Mouse (Mus musculus) MEL (cell line): ENCODE data around the gene Armc8. TPM values are rescaled to one million over a fixed set of nuclear protein-coding genes. Genes with fewer than 3 reads are reported as not detected.

ENCODE experiments used
- DNase-seq: peaks from one replicate; pipeline ENCODE4 v3.0.0; 2011; ENCODE audit warnings: low read depth, low spot score
- H3K27ac ChIP-seq: 2 replicates; pipeline ENCODE4 v1.5.1; 2012; ENCODE audit warnings: low read depth, mild to moderate bottlenecking, control low read depth, low read length, moderate library complexity; ENCODE audit not compliant: control insufficient read depth
- H3K27me3 ChIP-seq, 2 experiments: fragments of 150-350 bp in 1 of 2; sonication (generic) in 1 of 2; 2 replicates each; pipeline ENCODE4 v1.6.1; 2012; ENCODE audit warnings: low read length in 2 of 2, mild to moderate bottlenecking in 2 of 2, improper control_type of control experiment in 1 of 2, moderate library complexity in 1 of 2; ENCODE audit not compliant: insufficient read depth in 2 of 2, control insufficient read depth in 1 of 2
- H3K36me3 ChIP-seq, 2 experiments: 2 replicates each; pipeline ENCODE4 v1.6.1; 2012 to 2014; ENCODE audit warnings: low read length in 2 of 2, improper control_type of control experiment in 1 of 2, inconsistent platforms in 1 of 2, mild to moderate bottlenecking in 1 of 2; ENCODE audit not compliant: insufficient read depth in 2 of 2, control insufficient read depth in 1 of 2
- H3K4me1 ChIP-seq, 2 experiments: fragments of 150-350 bp in 1 of 2; sonication (generic) in 1 of 2; 2 replicates each; pipeline ENCODE4 v1.6.1; 2012; ENCODE audit warnings: low read length in 2 of 2, improper control_type of control experiment in 1 of 2, mild to moderate bottlenecking in 1 of 2; ENCODE audit not compliant: insufficient read depth in 2 of 2, control insufficient read depth in 1 of 2
- H3K4me3 ChIP-seq, 2 experiments: fragments of 150-350 bp in 1 of 2; sonication (generic) in 1 of 2; 2 replicates each; pipeline ENCODE4 v1.5.1; 2012; ENCODE audit warnings: low read depth in 2 of 2, low read length in 2 of 2, mild to moderate bottlenecking in 2 of 2, moderate library complexity in 2 of 2, control low read depth in 1 of 2, improper control_type of control experiment in 1 of 2; ENCODE audit not compliant: control insufficient read depth in 1 of 2, insufficient read depth in 1 of 2
- H3K79me2 ChIP-seq: 2 replicates; pipeline ENCODE4 v1.6.1; 2012; ENCODE audit warnings: mild to moderate bottlenecking, low read length, moderate library complexity; ENCODE audit not compliant: control insufficient read depth, poor library complexity, insufficient read depth
- H3K9ac ChIP-seq: 2 replicates; pipeline ENCODE4 v1.6.1; 2012; ENCODE audit warnings: low read depth, mild to moderate bottlenecking, control low read depth, low read length, moderate library complexity; ENCODE audit not compliant: control insufficient read depth, poor library complexity, severe bottlenecking
- H3K9me3 ChIP-seq: fragments of 150-350 bp; sonication (generic); replicated peaks from 2 replicates; pipeline ENCODE4 v1.6.1; 2012; ENCODE audit warnings: mild to moderate bottlenecking, low read length, improper control_type of control experiment, moderate library complexity; ENCODE audit not compliant: insufficient read depth
- CHD1 ChIP-seq: IDR thresholded peaks from 2 replicates; pipeline ENCODE4 v1.6.1; 2012; ENCODE audit warnings: low read depth, mild to moderate bottlenecking, inconsistent platforms, low read length, improper control_type of control experiment
- CHD2 ChIP-seq: IDR thresholded peaks from 2 replicates; pipeline ENCODE4 v1.6.1; 2011; ENCODE audit warnings: low read length, improper control_type of control experiment
- E2F4 ChIP-seq: IDR thresholded peaks from 2 replicates; pipeline ENCODE4 v1.6.1; 2011; ENCODE audit warnings: low read depth, low read length, improper control_type of control experiment, borderline replicate concordance
- EP300 ChIP-seq, 2 experiments: IDR thresholded peaks; 2 replicates each; pipeline ENCODE4 v1.6.1; 2011; ENCODE audit warnings: improper control_type of control experiment in 2 of 2, low read length in 2 of 2, low read depth in 1 of 2, mild to moderate bottlenecking in 1 of 2
- ETS1 ChIP-seq: IDR thresholded peaks from 2 replicates; pipeline ENCODE4 v1.6.1; 2012; ENCODE audit warnings: low read depth, mild to moderate bottlenecking, inconsistent platforms, low read length, improper control_type of control experiment, moderate library complexity
- GABPA ChIP-seq: IDR thresholded peaks from 2 replicates; pipeline ENCODE4 v1.6.1; 2012; ENCODE audit warnings: low read depth, mild to moderate bottlenecking, inconsistent platforms, low read length, improper control_type of control experiment, moderate library complexity
- GATA1 ChIP-seq: IDR thresholded peaks from 2 replicates; pipeline ENCODE4 v1.6.1; 2011; ENCODE audit warnings: low read depth, low read length, improper control_type of control experiment
- KAT2A ChIP-seq: conservative IDR thresholded peaks from 2 replicates; pipeline ENCODE4 v1.6.1; 2012; ENCODE audit warnings: low read depth, low read length, improper control_type of control experiment, inconsistent platforms
- MYB ChIP-seq: IDR thresholded peaks from 2 replicates; pipeline ENCODE4 v1.6.1; 2011; ENCODE audit warnings: mild to moderate bottlenecking, low read depth, low read length, improper control_type of control experiment
- NELFE ChIP-seq: IDR thresholded peaks from 2 replicates; pipeline ENCODE4 v1.6.1; 2011; ENCODE audit warnings: low read depth, low read length, improper control_type of control experiment
- POLR2AphosphoS2 ChIP-seq: IDR thresholded peaks from 2 replicates; pipeline ENCODE4 v1.6.1; 2011; ENCODE audit warnings: low read length, improper control_type of control experiment
- POLR2AphosphoS5 ChIP-seq: IDR thresholded peaks from 2 replicates; pipeline ENCODE4 v1.6.1; 2012; ENCODE audit warnings: low read depth, borderline replicate concordance, mild to moderate bottlenecking, inconsistent platforms, low read length, moderate library complexity, mixed read lengths
- TAL1 ChIP-seq: IDR thresholded peaks from 2 replicates; pipeline ENCODE4 v1.6.1; 2012; ENCODE audit warnings: mild to moderate bottlenecking, inconsistent platforms, low read length, moderate library complexity, mixed read lengths
- UBTF ChIP-seq: IDR thresholded peaks from 2 replicates; pipeline ENCODE4 v1.6.1; 2012; ENCODE audit warnings: low read depth, mild to moderate bottlenecking, inconsistent platforms, low read length, improper control_type of control experiment, moderate library complexity, borderline replicate concordance; ENCODE audit not compliant: insufficient read depth
- USF1 ChIP-seq: IDR thresholded peaks from 2 replicates; pipeline ENCODE4 v1.6.1; 2014; ENCODE audit warnings: low read depth, mild to moderate bottlenecking, inconsistent platforms, low read length, improper control_type of control experiment, moderate library complexity
- ZC3H11A ChIP-seq: IDR thresholded peaks from 2 replicates; pipeline ENCODE4 v1.6.1; 2012; ENCODE audit warnings: low read depth, mild to moderate bottlenecking, inconsistent platforms, low read length, improper control_type of control experiment
- ZNF384 ChIP-seq: IDR thresholded peaks from 2 replicates; pipeline ENCODE4 v1.6.1; 2012; ENCODE audit warnings: low read depth, mild to moderate bottlenecking, inconsistent platforms, low read length, improper control_type of control experiment
- polyA plus RNA-seq, 2 experiments: library from polyadenylated mRNA; stranded (reverse) in 1 of 2; unstranded in 1 of 2; fragments of >175 nt in 1 of 2; fragments of >200 nt in 1 of 2; gene quantifications; 2 replicates each; pipeline versions ENCODE4 v1.2.1 to v1.2.4; 2012; ENCODE audit warnings: low replicate concordance in 2 of 2, low read depth in 1 of 2; ENCODE audit not compliant: insufficient read length in 2 of 2, insufficient read depth in 1 of 2, missing spikeins in 1 of 2
- total RNA-seq: library from RNA; depleted of rRNA; stranded (reverse); fragments of 300-350 nt; gene quantifications from 2 replicates; pipeline ENCODE4 v1.2.3, GENCODE M21; 2012

Gene Armc8
- total and polyA plus RNA-seq, 3 experiments = 11.9 to 14.3 TPM; not detected in 1

DNA sequence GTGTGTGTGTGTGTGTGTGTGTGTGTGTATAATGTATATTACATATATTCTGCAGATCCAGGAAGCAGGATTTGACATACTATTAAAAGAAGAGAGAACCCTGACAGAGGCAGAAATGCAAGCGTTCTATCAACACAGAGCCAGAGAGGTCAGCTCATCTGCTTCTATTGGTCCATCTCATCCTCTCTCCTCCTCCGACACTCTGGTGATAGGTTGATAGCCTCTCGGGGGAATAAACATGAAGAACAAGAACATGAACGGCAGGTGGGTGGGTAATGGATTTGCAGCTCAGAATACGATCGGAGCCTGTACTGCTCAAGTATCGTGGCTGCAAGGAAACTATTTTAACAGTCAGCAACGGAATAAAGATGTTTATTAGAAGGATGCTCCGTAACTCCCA lies 100.1 kb downstream of the Armc8 start:
- Histone ChIP-seq H3K36me3 (peaks cover 0 to 4% of the 10 kb centered on the region in 2 experiments; a peak in 1 of 4 replicates), H3K4me3 (no peak overlapping the region), H3K27ac (no peak overlapping the region), H3K27me3 (no peaks in the 10 kb centered on the region)
- TF ChIP-seq POLR2AphosphoS2 = no peak
- TF ChIP-seq, all 39 proteins: peak for 0
- no peak for DNase-seq
- H3K4me1 ChIP-seq = peaks cover 5 to 13% of the 10 kb centered on the region in 2 experiments; a peak in 3 of 4 replicates
- H3K79me2 ChIP-seq = no peaks in the 10 kb centered on the region
- H3K9ac ChIP-seq = no peak overlapping the region
- H3K9me3 ChIP-seq = no peaks in the 10 kb centered on the region

DNA sequence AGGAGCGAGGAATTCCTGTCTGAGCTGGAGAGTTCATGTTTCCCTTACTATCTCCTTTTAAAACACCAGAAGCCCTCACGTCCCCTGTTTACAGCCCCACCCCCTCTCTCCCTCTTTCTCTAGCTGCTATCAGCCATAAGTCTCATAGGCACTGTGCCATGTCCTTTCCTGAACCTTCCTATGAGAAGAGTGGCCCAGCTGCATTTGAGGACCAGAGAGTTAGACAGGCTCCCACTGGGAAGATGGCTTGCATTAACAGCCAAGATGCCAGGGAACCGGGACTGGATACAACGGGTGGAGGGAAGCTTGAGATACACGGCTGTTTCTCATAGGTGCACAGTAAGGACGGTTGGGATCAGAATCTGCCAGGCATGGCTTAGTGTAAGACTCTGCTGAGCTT lies 103.8 kb downstream of the Armc8 start:
- Histone ChIP-seq H3K36me3 (no peaks in the 10 kb centered on the region; a peak in 1 of 4 replicates), H3K27ac (no peak overlapping the region), H3K9ac (no peak overlapping the region), H3K4me1 (peaks cover 0 to 14% of the 10 kb centered on the region in 2 experiments; a peak in 2 of 4 replicates), H3K4me3 (no peak overlapping the region), H3K9me3 (no peaks in the 10 kb centered on the region), H3K27me3 (no peaks in the 10 kb centered on the region), H3K79me2 (no peaks in the 10 kb centered on the region)
- TF ChIP-seq E2F4 (no peak), POLR2AphosphoS2 (no peak), EP300 (IDR thresholded peaks at IDR 0.05; ENCODE audit: low read depth in 1 of 2, low read length in 2 of 2) (no peak), ZNF384 (no peak), POLR2AphosphoS5 (no peak)
- DNase-seq = no peak

- H3K79me2 ChIP-seq = no peaks in the 10 kb centered on the region
- DNase-seq = no peak
- H3K9ac ChIP-seq = no peak overlapping the region
- H3K4me3 ChIP-seq = no peak overlapping the region
- peaks cover 0 to 8% of the 10 kb centered on the region in 2 experiments; a peak in 2 of 4 replicates for H3K4me1 ChIP-seq
- H3K27ac ChIP-seq = no peak overlapping the region
- H3K9me3 ChIP-seq = no peaks in the 10 kb centered on the region
- TF ChIP-seq ETS1 = no peak
- TF ChIP-seq UBTF = no peak
- TF ChIP-seq CHD2 = no peak
- TF ChIP-seq POLR2AphosphoS2 = no peak
- TF ChIP-seq USF1 = no peak
- TF ChIP-seq GABPA = no peak
- no peak for TF ChIP-seq TAL1
- no peak for TF ChIP-seq CHD1
- no peak for TF ChIP-seq KAT2A
- TF ChIP-seq ZC3H11A = no peak
- TF ChIP-seq MYB = no peak
- TF ChIP-seq GATA1 = no peak
- no peak for TF ChIP-seq NELFE
- no peaks in the 10 kb centered on the region; a peak in 1 of 4 replicates for H3K36me3 ChIP-seq
- no peaks in the 10 kb centered on the region; a peak in 1 of 4 replicates for H3K27me3 ChIP-seq
Observed at GRCm38 (mm10) chr9:99459730-99460129, 109.0 kb downstream of the Armc8 start.
